Mouse (Mus musculus) gastrocnemius, postnatal 10 days (tissue): ENCODE results near the gene Jmy. TPM values are rescaled to one million over a fixed set of nuclear protein-coding genes. Genes with fewer than 3 reads are reported as not detected.
A peak's percentile ranks its signal among the peaks of the same experiment; 100 is the strongest.
"Not testable (repeated sequence)": the region's sequence is repeated elsewhere in the genome, so short reads cannot be mapped to it uniquely, and the experiment has no call there.

Source experiments
- DNase-seq: peaks from one replicate; pipeline ENCODE4 v3.0.0; 2021; ENCODE audit warnings: mixed read lengths
- long read RNA-seq, 2 experiments: library from polyadenylated mRNA; stranded (forward); transcript quantifications; one replicate each; pipeline ENCODE4 v2.0.0; 2021
- total RNA-seq, 2 experiments: library from RNA; stranded (reverse); gene quantifications; 2 replicates each; pipeline ENCODE4 v1.2.3; 2021

Gene Jmy
- 10 to 100 TPM; 20.9 to 22.9 TPM for total RNA-seq
- long read RNA-seq, experiment 1, full-length matches to known transcripts: 1 of 4 reads
- long read RNA-seq, experiment 1, partial matches to known transcripts: 0 of 4 reads
- long read RNA-seq, experiment 1, other reads (novel, unspliced or antisense): 3 of 4 reads
- long read RNA-seq, experiment 2: 0 reads

GRCm38 (mm10) chr13:93499167-93499972 lies at the start of gene Jmy:
Gene Jmy (minus strand): TSS chr13:93499808.
- DNase-seq: peak; percentile 90

DNA sequence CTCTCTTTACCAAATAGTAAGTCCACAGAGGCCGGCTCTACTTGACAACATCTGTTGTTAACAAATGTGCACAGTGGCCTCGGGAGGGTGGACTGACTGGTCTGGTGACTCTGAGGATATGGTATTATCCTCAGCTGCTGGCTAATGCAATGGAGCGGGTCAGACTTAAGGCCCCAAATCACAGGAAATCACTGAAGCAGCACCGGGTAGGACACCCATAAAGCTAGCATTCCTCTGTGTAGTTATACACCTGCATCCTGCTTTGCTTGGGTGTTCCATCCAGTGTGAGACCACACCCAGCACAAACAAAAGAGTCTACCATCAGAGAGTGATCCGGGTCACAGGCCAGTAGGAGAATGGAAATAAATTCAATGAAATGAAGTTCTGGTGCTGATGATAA lies 48.0 kb upstream of the Jmy start:
- no peak for DNase-seq

DNA sequence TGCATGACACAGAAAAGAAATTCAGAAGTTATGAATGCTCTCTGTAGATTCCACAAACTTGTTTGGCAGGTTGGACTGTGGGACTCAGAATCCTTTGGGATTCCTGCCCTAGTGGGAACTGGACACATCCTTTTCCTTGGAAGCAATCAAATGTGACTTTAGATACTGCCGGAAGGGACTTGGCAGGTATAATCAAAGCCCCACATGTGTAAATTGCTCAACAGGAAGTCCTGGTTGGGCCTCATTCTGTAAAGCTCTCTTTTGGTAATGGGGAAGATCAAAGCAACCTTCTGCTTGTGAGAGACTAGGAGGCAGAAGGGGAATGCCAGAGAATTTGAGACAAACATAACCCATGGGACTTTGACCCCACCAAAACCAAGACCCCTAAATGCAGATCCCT lies 46.4 kb upstream of the Jmy start:
- no peak for DNase-seq

DNA sequence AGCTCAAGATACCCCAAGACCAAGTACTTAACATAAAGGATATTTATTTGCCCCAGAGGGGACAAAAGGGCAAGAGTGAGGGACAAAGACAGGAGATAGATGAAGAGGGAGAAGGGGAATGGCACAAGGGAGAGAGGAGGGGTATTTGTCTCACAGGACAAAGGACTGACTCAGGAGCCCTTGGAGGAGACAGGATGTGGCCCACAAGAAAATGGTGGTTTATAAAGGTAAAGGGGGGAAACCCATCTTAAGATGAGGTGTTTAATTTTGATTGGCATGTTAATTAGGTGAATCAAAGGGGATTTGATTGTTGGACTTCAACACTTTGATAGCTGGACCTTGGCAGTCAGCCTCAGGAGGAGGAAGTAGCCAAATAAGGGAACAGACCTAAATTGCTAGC lies 44.7 kb upstream of the Jmy start:
- no peak for DNase-seq

DNA sequence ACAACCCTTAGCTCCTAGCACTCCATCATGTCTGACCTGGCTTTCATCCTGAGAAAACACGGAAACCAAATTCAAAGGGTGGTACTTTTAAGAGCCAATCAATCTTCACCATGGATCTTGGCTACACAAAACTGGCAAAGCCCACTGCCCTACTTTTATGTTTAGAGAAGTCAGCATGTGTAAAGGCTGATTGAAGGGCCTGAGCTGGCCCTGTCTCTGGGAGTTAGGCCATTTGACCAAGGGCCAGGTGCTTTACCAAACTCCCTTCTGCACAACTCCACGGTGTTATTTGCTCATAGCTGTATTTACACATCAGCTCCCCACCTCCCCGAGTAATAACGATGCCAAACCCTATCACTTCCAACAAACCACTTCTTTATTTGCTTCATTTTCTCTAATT lies 39.7 kb upstream of the Jmy start:
- DNase-seq: no peak

DNA sequence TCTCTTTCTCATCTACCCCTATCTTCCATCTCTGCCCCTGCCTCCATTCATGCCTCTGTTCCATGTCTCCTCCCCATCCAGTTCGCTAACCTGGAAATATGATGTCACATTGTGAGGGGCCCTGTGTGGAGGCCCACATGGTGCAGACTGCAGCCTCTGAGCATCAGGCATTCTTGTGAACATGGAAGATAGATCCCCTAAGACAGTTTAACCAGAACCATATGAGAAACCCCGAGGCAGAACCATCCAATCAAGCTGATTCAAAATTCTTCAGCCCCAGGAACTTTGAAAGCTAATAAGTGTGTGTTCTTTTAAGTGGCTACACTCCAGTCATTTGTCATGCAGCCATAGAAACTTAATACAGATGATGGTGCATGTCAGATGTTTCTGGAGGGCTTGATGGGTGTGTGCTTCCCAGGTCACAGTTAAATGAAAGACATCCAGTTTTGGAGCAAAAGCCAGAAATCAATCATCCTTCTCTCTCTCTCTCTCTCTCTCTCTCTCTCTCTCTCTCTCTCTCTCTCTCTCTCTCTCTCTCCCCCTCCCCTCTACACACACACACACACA lies 19.2 kb upstream of the Jmy start:
- no peak for DNase-seq

DNA sequence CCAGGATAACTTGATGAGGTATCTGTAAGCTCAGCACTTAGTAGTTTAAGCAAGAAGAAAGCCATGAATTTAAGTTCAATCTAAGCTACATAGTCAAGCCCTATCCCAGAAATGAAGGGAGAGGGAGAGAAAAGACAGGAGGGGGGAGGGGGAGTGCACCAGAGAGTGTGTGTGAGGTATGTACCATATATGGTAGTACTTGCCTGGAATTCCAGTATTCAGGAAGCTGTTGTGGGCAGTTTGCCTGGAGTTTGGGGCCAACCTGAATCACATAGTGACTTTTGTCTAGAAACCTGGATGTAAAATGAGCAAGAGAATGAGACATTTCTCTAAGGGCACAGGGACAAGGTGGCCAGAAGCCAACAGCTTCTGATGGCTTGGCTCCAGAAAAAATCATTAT lies 17.6 kb upstream of the Jmy start:
- DNase-seq: no peak

DNA sequence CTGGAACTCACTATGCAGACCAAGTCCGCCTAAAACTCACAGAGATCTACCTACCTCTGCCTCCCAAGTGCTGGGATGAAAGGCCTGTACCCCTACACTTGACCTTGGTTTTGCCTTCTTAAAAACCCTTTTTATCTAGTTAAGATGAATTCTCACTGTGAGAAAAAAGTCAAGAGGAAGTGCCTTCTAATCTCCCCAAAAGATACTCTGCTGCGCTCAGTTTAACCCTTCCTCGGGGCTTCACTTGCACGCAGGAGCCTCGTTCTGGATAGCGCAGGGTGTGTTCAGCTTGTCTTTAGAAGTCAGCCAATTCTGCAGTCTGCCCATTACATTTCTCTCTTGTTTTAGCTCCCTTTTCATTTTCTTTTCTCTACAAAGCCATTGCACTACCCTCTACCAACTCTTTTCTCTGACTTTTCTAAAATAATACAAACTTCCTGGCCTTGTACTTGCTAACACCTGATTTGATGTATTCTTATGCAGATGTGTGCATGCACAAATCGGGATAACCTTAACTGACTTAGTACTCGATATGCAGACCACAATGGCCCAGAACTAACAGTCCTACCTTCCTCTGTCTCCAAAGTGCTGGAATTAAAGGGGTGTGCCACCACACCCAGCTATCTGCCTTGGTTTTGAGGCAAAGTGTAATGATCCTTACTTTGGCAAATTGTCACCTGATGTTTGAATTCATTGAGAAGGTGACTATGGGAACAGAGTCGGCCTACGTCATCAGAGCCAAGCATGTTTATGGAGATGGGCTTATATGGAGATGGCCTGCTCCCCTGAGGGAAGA lies 14.6 kb upstream of the Jmy start:
- DNase-seq: no peak

- DNase-seq: peak; percentile 23
Measured at GRCm38 (mm10) chr13:93510447-93511180, 11.0 kb upstream of the Jmy start.

GRCm38 (mm10) chr13:93506920-93507319 lies 7.3 kb upstream of the Jmy start:
- not testable (repeated sequence) for DNase-seq

DNA sequence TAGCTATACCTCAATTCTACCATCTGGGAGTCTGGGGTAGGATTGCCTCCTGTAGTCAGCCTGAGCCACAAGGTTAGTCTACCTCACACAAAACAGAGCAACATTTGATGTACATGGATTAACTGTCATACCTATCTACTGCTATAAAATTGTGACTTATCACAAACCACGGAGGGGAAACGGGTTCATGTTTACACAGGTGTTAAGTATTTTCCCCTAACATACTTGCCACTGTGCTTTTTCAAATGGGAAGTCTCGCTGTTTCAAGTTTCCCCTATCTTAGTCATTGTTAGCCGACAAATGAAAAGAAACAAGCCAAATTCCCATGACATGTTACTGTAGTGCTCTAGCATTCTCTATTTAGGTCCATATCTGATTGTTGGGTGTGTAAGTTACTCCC lies 2.1 kb upstream of the Jmy start:
- no peak for DNase-seq

DNA sequence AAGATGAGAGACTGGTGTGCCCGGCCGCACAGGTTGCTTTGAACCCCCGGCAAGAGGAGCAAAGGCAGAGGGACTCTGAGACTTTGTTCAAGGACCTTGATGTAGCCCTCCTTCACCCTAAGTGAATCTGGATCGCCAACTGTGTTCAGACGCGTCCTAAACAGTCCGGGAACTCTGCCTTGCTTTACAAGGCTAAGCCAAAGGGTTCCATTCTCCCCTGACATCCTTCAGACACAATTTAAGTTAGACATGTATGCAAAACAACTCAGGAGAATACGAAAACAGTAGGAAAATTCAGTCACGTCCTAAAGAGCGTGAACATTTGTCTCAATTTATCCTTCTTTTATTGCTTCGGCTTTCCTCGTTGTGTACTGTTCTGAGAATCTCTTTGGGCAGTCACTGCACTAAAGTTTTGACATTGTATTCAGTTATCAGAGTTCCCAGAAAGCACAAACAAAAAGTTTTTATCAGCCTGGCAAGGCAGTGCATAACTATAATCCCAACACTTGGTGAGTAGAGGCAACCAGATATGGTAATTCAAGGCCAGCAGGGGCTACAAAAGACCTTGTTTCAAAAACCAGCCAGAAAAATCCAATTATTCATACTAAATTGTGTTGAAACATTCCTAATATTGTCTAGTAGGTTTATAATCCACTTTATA lies 495 bp upstream of the Jmy start:
- DNase-seq: no peak

- peak; percentile 57 for DNase-seq
Measured at GRCm38 (mm10) chr13:93498211-93499166, 1.1 kb downstream of the Jmy start.

- no peak for DNase-seq
Measured at GRCm38 (mm10) chr13:93496977-93497376, 2.6 kb downstream of the Jmy start.

DNA sequence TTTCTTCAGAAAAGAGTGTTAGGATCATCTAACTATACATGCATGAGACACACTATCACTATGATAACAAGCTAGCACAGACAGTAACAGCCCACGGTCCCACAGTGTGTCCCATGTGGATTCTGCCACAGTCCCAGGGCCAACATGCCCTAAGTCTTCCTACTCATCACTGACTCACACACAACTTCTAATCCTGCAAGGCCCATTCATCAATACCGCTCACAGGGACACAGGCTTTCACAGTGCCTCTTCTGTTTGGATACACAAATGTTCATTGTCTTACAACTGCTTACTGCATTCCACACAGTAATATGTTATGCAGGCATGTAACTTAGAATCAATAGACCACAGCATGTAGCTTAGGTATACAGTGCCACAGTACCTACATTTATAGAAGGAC lies 11.1 kb downstream of the Jmy start:
- no peak for DNase-seq

- DNase-seq: no peak
Measured at GRCm38 (mm10) chr13:93487734-93488133, 11.9 kb downstream of the Jmy start.

DNA sequence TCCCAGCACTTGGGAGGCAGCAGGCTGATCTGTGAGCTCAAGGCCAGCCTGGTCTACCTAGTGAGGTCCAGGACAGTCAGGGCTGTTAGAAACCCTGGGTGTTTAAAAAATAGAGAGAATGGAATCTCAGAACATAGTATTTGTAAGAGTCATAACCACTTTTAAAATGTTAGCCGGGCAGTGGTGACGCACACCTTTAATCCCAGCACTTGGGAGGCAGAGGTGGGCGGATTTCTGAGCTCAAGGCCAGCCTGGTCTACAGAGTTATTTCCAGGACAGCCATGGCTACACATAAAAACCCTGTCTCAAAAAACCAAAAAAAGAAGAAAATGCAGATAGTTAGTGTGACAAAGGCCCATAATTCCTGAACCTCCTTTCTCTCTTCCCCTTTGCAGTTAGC lies 15.3 kb downstream of the Jmy start:
- DNase-seq: no peak

- DNase-seq: no peak
Measured at GRCm38 (mm10) chr13:93481110-93481509, 18.5 kb downstream of the Jmy start.

DNA sequence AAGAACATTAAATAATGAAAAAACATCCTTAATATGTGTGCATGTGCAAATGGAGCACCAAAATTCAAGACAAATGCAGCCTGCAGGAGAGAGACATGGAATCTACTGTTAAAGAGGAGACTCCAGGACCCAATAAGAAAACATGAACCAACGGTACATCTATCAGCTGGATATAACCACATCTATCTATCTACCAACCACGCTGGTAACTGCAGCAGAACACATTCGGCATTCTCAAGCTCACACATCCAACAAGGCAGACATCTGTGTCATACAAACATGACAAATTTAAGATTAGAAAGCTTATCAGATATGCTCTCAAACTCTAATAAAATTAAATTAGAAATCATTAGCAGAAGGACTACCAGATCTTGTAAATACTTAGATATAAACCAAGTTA lies 21.3 kb downstream of the Jmy start:
- DNase-seq: no peak

GRCm38 (mm10) chr13:93468355-93468754 lies 31.3 kb downstream of the Jmy start:
- no peak for DNase-seq

DNA sequence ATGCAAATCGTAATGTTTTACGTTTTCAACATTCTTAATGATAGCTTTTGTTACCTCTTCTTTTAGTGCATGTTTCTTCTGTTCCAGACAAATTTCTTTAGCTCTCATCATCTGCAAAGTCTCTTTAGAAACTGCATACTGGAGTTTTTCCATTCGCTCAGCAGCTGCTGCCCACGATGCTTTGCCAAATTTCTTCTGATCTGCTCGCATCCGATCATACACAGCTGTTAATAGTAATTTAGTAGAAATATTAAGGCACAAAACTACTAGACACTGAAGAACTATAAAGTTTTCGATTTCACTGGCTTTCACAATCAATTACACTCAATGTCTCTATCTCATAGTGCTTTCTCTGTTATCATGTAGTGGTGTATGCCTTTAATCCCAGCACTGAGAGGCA lies 40.0 kb downstream of the Jmy start:
- no peak for DNase-seq
